Mouse (Mus musculus): ENCODE data around the gene Lhfp.

- TF ChIP-seq CTCF (IDR thresholded peaks at IDR 0.05; ENCODE audit: borderline replicate concordance, extremely low read depth, insufficient read depth, insufficient read length) = no peak
- TF ChIP-seq POLR2A (IDR thresholded peaks at IDR 0.05; ENCODE audit: borderline replicate concordance, extremely low read depth, insufficient read depth, insufficient read length, poor library complexity, severe bottlenecking) = no peak
Observed at GRCm38 (mm10) chr3:53101711-53102110, 60.4 kb downstream of the Lhfp start.

Data from brain, embryonic 14.5 days (tissue).